In the genomic region with DNA sequence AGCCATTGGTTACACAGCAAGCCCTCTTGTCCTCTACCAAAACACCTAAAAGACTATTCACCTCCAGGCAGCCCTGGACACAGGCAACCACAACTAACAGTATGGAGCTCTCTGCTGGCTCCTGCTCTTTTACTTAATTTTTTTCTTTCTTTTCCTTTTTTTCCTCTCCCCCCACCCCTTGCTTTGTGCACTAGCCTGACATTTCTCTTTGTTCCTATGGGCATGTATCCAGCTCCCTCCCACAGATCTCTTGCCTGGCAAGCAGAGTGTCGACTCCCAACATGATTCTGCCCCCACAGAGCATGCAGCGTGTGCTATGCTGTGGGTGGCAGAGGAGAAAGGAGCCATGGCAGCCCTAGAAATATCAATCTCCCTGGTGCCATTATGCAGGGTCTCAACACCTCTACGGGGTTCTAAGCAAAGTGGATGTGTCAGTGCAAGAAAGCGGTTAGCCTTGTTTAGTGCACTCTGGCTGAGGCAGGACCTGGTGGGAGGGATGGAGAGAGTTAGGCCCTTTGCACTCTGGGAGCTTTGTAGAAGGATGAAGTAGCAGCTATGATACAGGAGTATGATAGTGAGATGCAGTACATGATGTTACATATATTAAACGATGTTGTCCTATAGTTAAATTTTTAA, we compare ENCODE assay signal across 10 mouse cellular contexts.
DNase-seq lines count a peak whose midpoint lies in the region; ATAC-seq lines count a peak whose summit lies in the region.
"Had no signal": no experiment of that assay in that cellular context is flagged by ENCODE, and none has a peak within 500 bp of the region (broad histone marks: within the 10 kb centered on the region; RNA-seq: fewer than 3 reads in every experiment).

No protein-coding gene starts in this region.

- H3K4me2 ChIP-seq in midbrain, embryonic 14.5 days (ENCODE audit: low read length), result no peak overlapping the region
- H3K4me2 ChIP-seq: heart, embryonic 15.5 days; liver, embryonic 15.5 days had no signal

- 68% methylated on average over 5 of the region's 5 CpGs for WGBS in midbrain, embryonic 14.5 days
- 89% methylated on average over 5 of the region's 5 CpGs for WGBS in midbrain, embryonic 10.5 days

- no peaks in the 10 kb centered on the region for H3K27me3 ChIP-seq in midbrain, embryonic 14.5 days (ENCODE audit: control insufficient read depth, insufficient read depth, low read length)
- H3K27me3 ChIP-seq in midbrain, embryonic 10.5 days (ENCODE audit: low read depth, poor library complexity, severe bottlenecking), result no peaks in the 10 kb centered on the region
- H3K27me3 ChIP-seq: heart, embryonic 15.5 days; liver, embryonic 15.5 days had no signal

- no peak overlapping the region for H3K27ac ChIP-seq in midbrain, embryonic 14.5 days (replicated peaks; ENCODE audit: low read depth, low read length)
- H3K27ac ChIP-seq in midbrain, embryonic 10.5 days (replicated peaks), result no peak overlapping the region
- H3K27ac ChIP-seq: heart, embryonic 15.5 days; liver, embryonic 15.5 days had no signal

- H3K9me3 ChIP-seq in midbrain, embryonic 14.5 days (ENCODE audit: control insufficient read depth, low read length), result no peaks in the 10 kb centered on the region
- no peaks in the 10 kb centered on the region for H3K9me3 ChIP-seq in midbrain, embryonic 10.5 days (replicated peaks)
- H3K9me3 ChIP-seq: heart, embryonic 15.5 days; liver, embryonic 15.5 days had no signal

- H3K4me1 ChIP-seq in midbrain, embryonic 14.5 days (ENCODE audit: control insufficient read depth, insufficient read depth, low read length), result no peaks in the 10 kb centered on the region
- H3K4me1 ChIP-seq in midbrain, embryonic 10.5 days, result no peaks in the 10 kb centered on the region
- H3K4me1 ChIP-seq: liver, embryonic 15.5 days had no signal

- no peaks in the 10 kb centered on the region for H3K36me3 ChIP-seq in midbrain, embryonic 14.5 days (ENCODE audit: control insufficient read depth, insufficient read depth, low read length)
- H3K36me3 ChIP-seq in midbrain, embryonic 10.5 days, result no peaks in the 10 kb centered on the region
- H3K36me3 ChIP-seq: heart, embryonic 15.5 days; liver, embryonic 15.5 days had no signal

- no peak overlapping the region for H3K9ac ChIP-seq in midbrain, embryonic 14.5 days (replicated peaks; ENCODE audit: low read length)
- H3K9ac ChIP-seq: heart, embryonic 15.5 days; liver, embryonic 15.5 days had no signal

- peak; percentile 24 for DNase-seq in midbrain, embryonic 14.5 days
- DNase-seq in midbrain, embryonic 10.5 days (ENCODE audit: low spot score), result no peak
- DNase-seq in cerebellum, postnatal 25 days, result peak; percentile 74 to 76
- DNase-seq in layer of hippocampus, postnatal 10 days (ENCODE audit: low spot score in 2 of 2), result peak; percentile 60 to 67
- peak; percentile 62 for DNase-seq in right cerebral cortex, postnatal 25 days
- no peak for DNase-seq in spleen, postnatal 4 days (ENCODE audit: low spot score in 2 of 2)
- DNase-seq in spleen, postnatal 36 days (ENCODE audit: low spot score in 2 of 2), result no peak
- DNase-seq in thymus, postnatal 36 days, result no peak

- no peak overlapping the region for H3K4me3 ChIP-seq in midbrain, embryonic 14.5 days (replicated peaks; ENCODE audit: low read depth, low read length)
- no peak overlapping the region for H3K4me3 ChIP-seq in midbrain, embryonic 10.5 days
- H3K4me3 ChIP-seq: heart, embryonic 15.5 days; liver, embryonic 15.5 days had no signal

- no peak; the same call in 1 of the 2 replicates for ATAC-seq in midbrain, embryonic 14.5 days (ENCODE audit: low FRiP score, low TSS enrichment)

Comparison
In these comparisons a context has a peak if more than half of its experiments do, and no peak if none do; other contexts are left out.
1. DNase-seq: peak in midbrain, embryonic 14.5 days (single experiment), cerebellum, postnatal 25 days (2 of 2), layer of hippocampus, postnatal 10 days (2 of 2) and right cerebral cortex, postnatal 25 days (single experiment); none in midbrain, embryonic 10.5 days (single experiment), spleen, postnatal 4 days (0 of 2), spleen, postnatal 36 days (0 of 2) and thymus, postnatal 36 days (0 of 2).